Mouse (Mus musculus) G1E (cell line): ENCODE data around the gene Ecm1. TPM values are rescaled to one million over a fixed set of nuclear protein-coding genes. Genes with fewer than 3 reads are reported as not detected.

Experiments used
- ATAC-seq: 2 replicates; pipeline ENCODE4 v1.8.0; 2016; ENCODE audit warnings: mild to moderate bottlenecking; ENCODE audit not compliant: insufficient number of reproducible peaks, poor library complexity, low FRiP score, severe bottlenecking; ENCODE audit errors: extremely low read depth
- DNase-seq: peaks from one replicate; pipeline ENCODE4 v3.0.0; 2012; ENCODE audit warnings: low spot score
- H3K27me3 ChIP-seq: 2 replicates; pipeline ENCODE4 v1.6.1; 2012; ENCODE audit warnings: mild to moderate bottlenecking, low read length, inconsistent platforms; ENCODE audit not compliant: insufficient read depth
- H3K36me3 ChIP-seq: replicated peaks from 2 replicates; pipeline ENCODE3; 2012; ENCODE audit warnings: mild to moderate bottlenecking, inconsistent platforms
- H3K4me1 ChIP-seq: 2 replicates; pipeline ENCODE4 v1.6.1; 2012; ENCODE audit warnings: low read depth, low read length, inconsistent platforms, mixed read lengths; ENCODE audit not compliant: insufficient read depth
- H3K4me3 ChIP-seq: 2 replicates; pipeline ENCODE4 v1.5.1; 2012; ENCODE audit warnings: low read depth, mild to moderate bottlenecking, inconsistent platforms, low read length, moderate library complexity, mixed read lengths
- H3K9me3 ChIP-seq: replicated peaks from 2 replicates; pipeline ENCODE4 v1.6.1; 2012; ENCODE audit warnings: inconsistent platforms
- CTCF ChIP-seq: IDR thresholded peaks from 2 replicates; pipeline ENCODE4 v1.5.1; 2012; ENCODE audit warnings: low read depth, low read length, inconsistent platforms, mixed read lengths
- GATA1 ChIP-seq: IDR thresholded peaks from 2 replicates; pipeline ENCODE4 v1.6.1; 2012; ENCODE audit warnings: borderline replicate concordance, low read length, inconsistent platforms, mixed read lengths
- GATA2 ChIP-seq: IDR thresholded peaks from 2 replicates; pipeline ENCODE4 v1.6.1; 2012; ENCODE audit warnings: low read depth, low read length, inconsistent platforms, borderline replicate concordance
- POLR2AphosphoS5 ChIP-seq: IDR thresholded peaks from 2 replicates; pipeline ENCODE4 v1.6.1; 2012; ENCODE audit warnings: low read depth, low read length, inconsistent platforms; ENCODE audit not compliant: insufficient replicate concordance
- TAL1 ChIP-seq: conservative IDR thresholded peaks from 2 replicates; pipeline ENCODE4 v1.6.1; 2012; ENCODE audit warnings: low read depth, low read length, inconsistent platforms, mixed read lengths
- polyA plus RNA-seq: library from polyadenylated mRNA; stranded (reverse); fragments of >175 nt; gene quantifications from 2 replicates; pipeline ENCODE4 v1.2.3, GENCODE M21; 2012
- total RNA-seq, 2 experiments: library from RNA; stranded (forward) in 1 of 2; stranded (reverse) in 1 of 2; fragments of 200-1000 nt in 1 of 2; fragments of >200 nt in 1 of 2; fragmentation: Nextera tagmentation in 1 of 2; gene quantifications; 2 replicates each; pipeline ENCODE4 v1.2.3; 2014 to 2017

Gene Ecm1
- total and polyA plus RNA-seq, 3 experiments: 2.4 to 19.5 (median 7.4) TPM

DNA sequence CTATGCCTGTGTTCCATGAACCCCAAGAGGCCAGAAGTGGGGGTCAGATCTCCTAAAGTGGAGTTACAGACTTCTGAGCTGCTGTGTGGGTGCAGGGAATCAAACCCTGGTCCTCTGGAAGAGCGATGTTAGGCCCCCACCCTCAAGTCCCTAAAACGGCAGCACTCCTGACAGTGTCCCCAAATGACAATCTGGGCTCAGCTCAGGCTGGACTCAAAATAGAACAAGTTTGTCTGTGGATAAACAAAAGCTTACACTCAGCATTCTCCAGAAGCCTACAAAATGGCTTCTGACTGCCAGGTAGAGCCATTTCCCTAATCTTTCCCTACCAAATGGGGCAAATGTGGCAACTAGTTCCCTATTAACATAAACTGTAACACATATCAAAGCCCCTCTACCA, 38.3 kb downstream of the Ecm1 start:
- no peaks in the 10 kb centered on the region for H3K9me3 ChIP-seq
- TF ChIP-seq POLR2AphosphoS5 (no peak), TAL1 (no peak), GATA1 (no peak), GATA2 (no peak), CTCF (no peak)
- no peak for DNase-seq
- peaks cover 36% of the 10 kb centered on the region for H3K4me1 ChIP-seq
- H3K27me3 ChIP-seq: no peaks in the 10 kb centered on the region; the same call in 1 of the 2 replicates
- no peak overlapping the region for H3K4me3 ChIP-seq
- ATAC-seq: no peak
- no peaks in the 10 kb centered on the region for H3K36me3 ChIP-seq

DNA sequence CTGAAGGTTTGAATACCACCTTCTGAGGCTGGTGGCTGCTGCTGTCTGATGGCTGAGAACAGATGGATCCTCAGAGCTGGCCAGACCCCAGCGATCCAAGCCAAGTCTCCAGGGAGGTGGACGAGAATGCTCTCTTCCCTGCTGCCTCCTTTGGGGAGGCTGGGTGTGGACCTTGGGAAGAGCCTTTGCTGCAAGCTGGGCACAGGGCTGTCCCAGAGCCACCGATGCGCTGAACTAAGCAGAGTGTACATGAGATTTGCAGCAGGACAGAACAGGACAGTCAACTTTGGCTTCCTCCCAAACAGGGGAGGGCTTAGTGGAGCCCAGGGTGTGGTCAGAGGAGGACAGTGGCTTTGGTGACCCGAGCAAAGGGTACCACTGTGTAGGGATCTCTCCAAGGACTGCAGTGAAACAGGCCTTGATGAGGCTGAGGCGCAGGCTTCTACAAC, 39.1 kb downstream of the Ecm1 start:
- Histone ChIP-seq H3K9me3 (no peaks in the 10 kb centered on the region), H3K4me3 (no peak overlapping the region), H3K4me1 (peaks cover 34% of the 10 kb centered on the region), H3K27me3 (no peaks in the 10 kb centered on the region; the same call in 1 of the 2 replicates), H3K36me3 (no peaks in the 10 kb centered on the region)
- ATAC-seq (no peak), DNase-seq (no peak)
- TF ChIP-seq CTCF (no peak), GATA1 (no peak), GATA2 (no peak)

DNA sequence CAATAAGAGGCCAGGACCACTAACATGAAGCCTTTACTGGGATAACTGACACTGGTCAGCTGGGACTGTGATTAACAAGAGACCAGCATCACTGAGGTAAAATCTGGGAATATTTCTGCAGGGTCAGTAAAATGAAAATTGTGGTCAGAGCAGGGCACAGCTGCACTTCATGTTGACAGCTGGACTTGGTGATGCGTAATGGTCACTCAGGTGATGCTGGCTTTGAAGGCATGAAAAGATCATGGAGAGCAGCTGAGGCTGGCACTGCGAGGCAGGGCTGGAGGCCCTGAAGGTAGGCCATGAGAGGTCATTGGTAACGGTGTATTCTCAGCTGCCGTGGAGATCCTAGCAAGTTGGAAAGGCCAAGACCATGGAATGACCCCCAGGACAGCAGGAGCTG, 41.1 kb downstream of the Ecm1 start:
- TF ChIP-seq TAL1 (no peak), CTCF (no peak), GATA1 (no peak), GATA2 (no peak), POLR2AphosphoS5 (no peak)
- no peak overlapping the region for H3K4me3 ChIP-seq
- H3K4me1 ChIP-seq: peaks cover 27% of the 10 kb centered on the region
- DNase-seq (no peak), ATAC-seq (no peak)
- peaks cover 4% of the 10 kb centered on the region for H3K36me3 ChIP-seq
- H3K27me3 ChIP-seq: no peaks in the 10 kb centered on the region; the same call in 1 of the 2 replicates
- no peaks in the 10 kb centered on the region for H3K9me3 ChIP-seq

DNA sequence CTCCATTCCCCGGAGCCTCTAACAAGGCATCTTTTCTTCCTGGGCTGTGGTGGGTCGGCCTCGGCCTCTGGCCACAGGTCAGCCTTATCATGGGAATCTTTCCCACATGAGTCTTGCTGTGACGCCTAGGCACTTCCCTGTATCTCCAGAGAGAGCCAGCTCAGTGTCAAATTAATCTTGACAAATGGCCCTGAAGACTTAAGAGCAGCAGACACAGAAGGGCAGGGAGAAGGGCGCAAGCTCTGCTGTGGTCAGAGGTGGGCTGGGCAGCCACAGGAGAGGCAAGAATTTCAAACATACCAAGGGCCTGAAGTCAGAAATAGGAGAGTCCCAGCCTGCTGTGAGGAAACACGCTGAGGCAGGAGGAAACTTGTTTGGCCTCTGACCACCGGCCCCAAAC, 43.0 kb downstream of the Ecm1 start:
- TF ChIP-seq TAL1 (no peak), GATA1 (no peak), POLR2AphosphoS5 (no peak), GATA2 (no peak), CTCF (no peak)
- ATAC-seq (no peak), DNase-seq (no peak)
- Histone ChIP-seq H3K9me3 (no peaks in the 10 kb centered on the region), H3K4me3 (no peak overlapping the region), H3K4me1 (peaks cover 17% of the 10 kb centered on the region), H3K27me3 (no peaks in the 10 kb centered on the region; the same call in 1 of the 2 replicates), H3K36me3 (peaks cover 4% of the 10 kb centered on the region)

DNA sequence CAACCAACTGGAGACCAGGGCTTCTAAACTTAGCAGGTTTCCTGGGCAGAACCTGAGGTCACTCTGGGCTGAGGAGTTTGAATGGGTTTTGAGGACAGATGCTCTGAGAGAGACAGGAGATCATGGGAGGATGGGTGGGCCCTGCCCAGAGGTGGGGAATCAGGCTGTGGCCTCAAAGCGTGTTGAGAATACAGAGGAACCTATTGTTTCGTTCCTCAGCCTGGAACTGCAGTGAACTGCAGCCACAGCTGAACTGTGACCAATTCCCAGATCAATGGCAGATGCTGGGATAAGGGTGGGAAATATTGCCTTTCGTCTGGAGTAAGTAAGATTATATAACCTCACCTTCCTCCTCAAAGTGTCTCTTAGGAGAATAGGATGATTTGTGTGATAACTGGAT, 43.6 kb downstream of the Ecm1 start:
- ATAC-seq (no peak), DNase-seq (no peak)
- peaks cover 17% of the 10 kb centered on the region for H3K4me1 ChIP-seq
- H3K27me3 ChIP-seq: no peaks in the 10 kb centered on the region; the same call in 1 of the 2 replicates
- no peaks in the 10 kb centered on the region for H3K9me3 ChIP-seq
- peaks cover 4% of the 10 kb centered on the region for H3K36me3 ChIP-seq
- no peak overlapping the region for H3K4me3 ChIP-seq
- no peak for TF ChIP-seq CTCF
- no peak for TF ChIP-seq GATA2
- no peak for TF ChIP-seq POLR2AphosphoS5
- TF ChIP-seq TAL1: no peak
- TF ChIP-seq GATA1: no peak

DNA sequence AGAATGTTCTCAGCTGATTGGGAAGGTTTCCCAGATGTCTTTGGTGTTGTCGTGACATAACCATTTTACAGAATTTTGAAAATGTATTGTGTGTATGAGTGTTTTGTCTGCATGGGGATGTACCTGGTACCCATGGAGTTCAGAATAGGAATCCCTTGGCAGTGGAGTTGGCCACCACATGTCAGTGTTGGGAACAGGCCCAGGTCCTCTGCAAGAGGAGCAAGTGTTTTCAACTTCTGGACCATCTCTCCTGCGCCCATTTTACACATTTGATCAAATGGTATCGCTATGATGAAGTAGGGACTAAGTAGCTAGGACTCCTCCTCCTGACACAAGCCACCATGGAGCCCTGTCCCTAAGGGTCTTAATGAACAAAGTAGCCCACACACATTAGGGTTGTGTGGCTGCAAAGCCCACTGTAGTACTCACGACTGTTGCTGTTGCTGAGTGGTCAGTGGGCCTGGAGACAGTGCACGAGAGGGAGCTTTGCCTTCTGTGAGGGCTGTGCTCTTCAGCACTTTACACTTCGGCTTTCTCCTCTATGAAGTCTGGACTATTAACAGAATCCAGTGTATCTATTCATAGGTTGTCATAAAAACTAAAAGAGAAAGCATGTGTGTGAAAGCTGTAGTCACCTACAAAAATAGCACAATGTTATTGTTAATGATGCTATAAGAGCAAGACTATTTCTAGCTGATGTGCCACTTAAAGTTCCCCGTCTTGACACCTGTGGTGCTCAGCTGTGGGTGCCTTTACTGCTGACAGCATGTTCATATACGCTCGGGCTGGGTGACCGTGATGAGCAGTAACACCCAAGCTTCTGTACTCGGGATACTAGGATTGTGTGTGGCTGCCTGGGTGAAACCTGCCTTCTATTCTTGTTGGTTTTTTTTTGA, 44.3 kb downstream of the Ecm1 start:
- Histone ChIP-seq H3K9me3 (no peaks in the 10 kb centered on the region), H3K36me3 (peaks cover 4% of the 10 kb centered on the region), H3K27me3 (no peaks in the 10 kb centered on the region), H3K4me1 (peaks cover 14% of the 10 kb centered on the region), H3K4me3 (no peak overlapping the region)
- no peak for DNase-seq
- TF ChIP-seq GATA1 (no peak), TAL1 (no peak), CTCF (no peak), GATA2 (no peak), POLR2AphosphoS5 (no peak)
- ATAC-seq: no peak
